Mouse (Mus musculus) MEL (cell line): ENCODE data around the gene Tead1. TPM values are rescaled to one million over a fixed set of nuclear protein-coding genes. Genes with fewer than 3 reads are reported as not detected.

Experiments
- DNase-seq: peaks from one replicate; pipeline ENCODE4 v3.0.0; 2011; ENCODE audit warnings: low read depth, low spot score
- H3K27ac ChIP-seq: 2 replicates; pipeline ENCODE4 v1.5.1; 2012; ENCODE audit warnings: low read depth, mild to moderate bottlenecking, control low read depth, low read length, moderate library complexity; ENCODE audit not compliant: control insufficient read depth
- H3K27me3 ChIP-seq, 2 experiments: fragments of 150-350 bp in 1 of 2; sonication (generic) in 1 of 2; 2 replicates each; pipeline ENCODE4 v1.6.1; 2012; ENCODE audit warnings: low read length in 2 of 2, mild to moderate bottlenecking in 2 of 2, improper control_type of control experiment in 1 of 2, moderate library complexity in 1 of 2; ENCODE audit not compliant: insufficient read depth in 2 of 2, control insufficient read depth in 1 of 2
- H3K36me3 ChIP-seq, 2 experiments: 2 replicates each; pipeline ENCODE4 v1.6.1; 2012 to 2014; ENCODE audit warnings: low read length in 2 of 2, improper control_type of control experiment in 1 of 2, inconsistent platforms in 1 of 2, mild to moderate bottlenecking in 1 of 2; ENCODE audit not compliant: insufficient read depth in 2 of 2, control insufficient read depth in 1 of 2
- H3K4me1 ChIP-seq, 2 experiments: fragments of 150-350 bp in 1 of 2; sonication (generic) in 1 of 2; 2 replicates each; pipeline ENCODE4 v1.6.1; 2012; ENCODE audit warnings: low read length in 2 of 2, improper control_type of control experiment in 1 of 2, mild to moderate bottlenecking in 1 of 2; ENCODE audit not compliant: insufficient read depth in 2 of 2, control insufficient read depth in 1 of 2
- H3K4me3 ChIP-seq, 2 experiments: fragments of 150-350 bp in 1 of 2; sonication (generic) in 1 of 2; 2 replicates each; pipeline ENCODE4 v1.5.1; 2012; ENCODE audit warnings: low read depth in 2 of 2, low read length in 2 of 2, mild to moderate bottlenecking in 2 of 2, moderate library complexity in 2 of 2, control low read depth in 1 of 2, improper control_type of control experiment in 1 of 2; ENCODE audit not compliant: control insufficient read depth in 1 of 2, insufficient read depth in 1 of 2
- H3K79me2 ChIP-seq: 2 replicates; pipeline ENCODE4 v1.6.1; 2012; ENCODE audit warnings: mild to moderate bottlenecking, low read length, moderate library complexity; ENCODE audit not compliant: control insufficient read depth, poor library complexity, insufficient read depth
- H3K9ac ChIP-seq: 2 replicates; pipeline ENCODE4 v1.6.1; 2012; ENCODE audit warnings: low read depth, mild to moderate bottlenecking, control low read depth, low read length, moderate library complexity; ENCODE audit not compliant: control insufficient read depth, poor library complexity, severe bottlenecking
- H3K9me3 ChIP-seq: fragments of 150-350 bp; sonication (generic); replicated peaks from 2 replicates; pipeline ENCODE4 v1.6.1; 2012; ENCODE audit warnings: mild to moderate bottlenecking, low read length, improper control_type of control experiment, moderate library complexity; ENCODE audit not compliant: insufficient read depth
- BHLHE40 ChIP-seq: IDR thresholded peaks from 2 replicates; pipeline ENCODE4 v1.6.1; 2012; ENCODE audit warnings: low read depth, mild to moderate bottlenecking, inconsistent platforms, low read length, improper control_type of control experiment, borderline replicate concordance
- CHD1 ChIP-seq: IDR thresholded peaks from 2 replicates; pipeline ENCODE4 v1.6.1; 2012; ENCODE audit warnings: low read depth, mild to moderate bottlenecking, inconsistent platforms, low read length, improper control_type of control experiment
- E2F4 ChIP-seq: IDR thresholded peaks from 2 replicates; pipeline ENCODE4 v1.6.1; 2011; ENCODE audit warnings: low read depth, low read length, improper control_type of control experiment, borderline replicate concordance
- EP300 ChIP-seq, 2 experiments: IDR thresholded peaks; 2 replicates each; pipeline ENCODE4 v1.6.1; 2011; ENCODE audit warnings: improper control_type of control experiment in 2 of 2, low read length in 2 of 2, low read depth in 1 of 2, mild to moderate bottlenecking in 1 of 2
- GATA1 ChIP-seq: IDR thresholded peaks from 2 replicates; pipeline ENCODE4 v1.6.1; 2011; ENCODE audit warnings: low read depth, low read length, improper control_type of control experiment
- JUND ChIP-seq: IDR thresholded peaks from 2 replicates; pipeline ENCODE4 v1.6.1; 2011; ENCODE audit warnings: low read depth, mild to moderate bottlenecking, improper control_type of control experiment, low read length
- KAT2A ChIP-seq: conservative IDR thresholded peaks from 2 replicates; pipeline ENCODE4 v1.6.1; 2012; ENCODE audit warnings: low read depth, low read length, improper control_type of control experiment, inconsistent platforms
- MAFK ChIP-seq: IDR thresholded peaks from 2 replicates; pipeline ENCODE4 v1.6.1; 2011; ENCODE audit warnings: low read depth, mild to moderate bottlenecking, low read length, improper control_type of control experiment, borderline replicate concordance
- MAX ChIP-seq: IDR thresholded peaks from 2 replicates; pipeline ENCODE4 v1.6.1; 2011; ENCODE audit warnings: low read length, improper control_type of control experiment
- MAZ ChIP-seq: IDR thresholded peaks from 2 replicates; pipeline ENCODE4 v1.6.1; 2012; ENCODE audit warnings: low read depth, mild to moderate bottlenecking, inconsistent platforms, low read length, improper control_type of control experiment
- MEF2A ChIP-seq: IDR thresholded peaks from 2 replicates; pipeline ENCODE4 v1.6.1; 2014; ENCODE audit warnings: low read depth, mild to moderate bottlenecking, inconsistent platforms, low read length, improper control_type of control experiment; ENCODE audit not compliant: poor library complexity, insufficient replicate concordance, severe bottlenecking; ENCODE audit errors: extremely low read depth
- MYB ChIP-seq: IDR thresholded peaks from 2 replicates; pipeline ENCODE4 v1.6.1; 2011; ENCODE audit warnings: mild to moderate bottlenecking, low read depth, low read length, improper control_type of control experiment
- MYC ChIP-seq: IDR thresholded peaks from 2 replicates; pipeline ENCODE4 v1.6.1; 2011; ENCODE audit warnings: low read depth, mild to moderate bottlenecking, low read length, improper control_type of control experiment, moderate library complexity
- NELFE ChIP-seq: IDR thresholded peaks from 2 replicates; pipeline ENCODE4 v1.6.1; 2011; ENCODE audit warnings: low read depth, low read length, improper control_type of control experiment
- NRF1 ChIP-seq: IDR thresholded peaks from 2 replicates; pipeline ENCODE4 v1.6.1; 2014; ENCODE audit warnings: low read depth, mild to moderate bottlenecking, inconsistent platforms, low read length, improper control_type of control experiment, moderate library complexity; ENCODE audit not compliant: poor library complexity, insufficient read depth, severe bottlenecking
- POLR2A ChIP-seq, 2 experiments: IDR thresholded peaks; 2 replicates each; pipeline ENCODE4 v1.6.1; 2011 to 2012; ENCODE audit warnings: low read length in 2 of 2, mild to moderate bottlenecking in 2 of 2, control low read depth in 1 of 2, improper control_type of control experiment in 1 of 2, low read depth in 1 of 2, moderate library complexity in 1 of 2; ENCODE audit not compliant: control insufficient read depth in 1 of 2, insufficient read depth in 1 of 2, poor library complexity in 1 of 2
- POLR2AphosphoS2 ChIP-seq: IDR thresholded peaks from 2 replicates; pipeline ENCODE4 v1.6.1; 2011; ENCODE audit warnings: low read length, improper control_type of control experiment
- POLR2AphosphoS5 ChIP-seq: IDR thresholded peaks from 2 replicates; pipeline ENCODE4 v1.6.1; 2012; ENCODE audit warnings: low read depth, borderline replicate concordance, mild to moderate bottlenecking, inconsistent platforms, low read length, moderate library complexity, mixed read lengths
- RAD21 ChIP-seq: IDR thresholded peaks from 2 replicates; pipeline ENCODE4 v1.6.1; 2011; ENCODE audit warnings: mild to moderate bottlenecking, low read depth, low read length, improper control_type of control experiment
- RCOR1 ChIP-seq: IDR thresholded peaks from 2 replicates; pipeline ENCODE4 v1.6.1; 2012; ENCODE audit warnings: low read depth, mild to moderate bottlenecking, inconsistent platforms, low read length, improper control_type of control experiment
- SIN3A ChIP-seq: IDR thresholded peaks from 2 replicates; pipeline ENCODE4 v1.6.1; 2012; ENCODE audit warnings: low read length, improper control_type of control experiment, inconsistent platforms
- SMC3 ChIP-seq: IDR thresholded peaks from 2 replicates; pipeline ENCODE4 v1.6.1; 2011; ENCODE audit warnings: low read depth, low read length, improper control_type of control experiment
- TAL1 ChIP-seq: IDR thresholded peaks from 2 replicates; pipeline ENCODE4 v1.6.1; 2012; ENCODE audit warnings: mild to moderate bottlenecking, inconsistent platforms, low read length, moderate library complexity, mixed read lengths
- TBP ChIP-seq: IDR thresholded peaks from 2 replicates; pipeline ENCODE4 v1.8.0; 2011; ENCODE audit warnings: low read depth, low read length, improper control_type of control experiment
- TCF12 ChIP-seq: IDR thresholded peaks from 2 replicates; pipeline ENCODE4 v1.6.1; 2014; ENCODE audit warnings: low read depth, mild to moderate bottlenecking, inconsistent platforms, low read length, improper control_type of control experiment, moderate library complexity
- USF1 ChIP-seq: IDR thresholded peaks from 2 replicates; pipeline ENCODE4 v1.6.1; 2014; ENCODE audit warnings: low read depth, mild to moderate bottlenecking, inconsistent platforms, low read length, improper control_type of control experiment, moderate library complexity
- USF2 ChIP-seq, 2 experiments: IDR thresholded peaks; 2 replicates each; pipeline ENCODE4 v1.6.1; 2011 to 2012; ENCODE audit warnings: improper control_type of control experiment in 2 of 2, low read length in 2 of 2, borderline replicate concordance in 1 of 2, inconsistent platforms in 1 of 2, low read depth in 1 of 2, mild to moderate bottlenecking in 1 of 2; ENCODE audit not compliant: insufficient read depth in 1 of 2
- ZMIZ1 ChIP-seq: IDR thresholded peaks from 2 replicates; pipeline ENCODE4 v1.6.1; 2012; ENCODE audit warnings: low read depth, mild to moderate bottlenecking, inconsistent platforms, low read length, improper control_type of control experiment, moderate library complexity
- polyA plus RNA-seq, 2 experiments: library from polyadenylated mRNA; stranded (reverse) in 1 of 2; unstranded in 1 of 2; fragments of >175 nt in 1 of 2; fragments of >200 nt in 1 of 2; gene quantifications; 2 replicates each; pipeline versions ENCODE4 v1.2.1 to v1.2.4; 2012; ENCODE audit warnings: low replicate concordance in 2 of 2, low read depth in 1 of 2; ENCODE audit not compliant: insufficient read length in 2 of 2, insufficient read depth in 1 of 2, missing spikeins in 1 of 2
- total RNA-seq: library from RNA; depleted of rRNA; stranded (reverse); fragments of 300-350 nt; gene quantifications from 2 replicates; pipeline ENCODE4 v1.2.3, GENCODE M21; 2012

The Tead1 gene
- total and polyA plus RNA-seq, 3 experiments: not detected

GRCm38 (mm10) chr7:112810752-112811151, 131.6 kb downstream of the Tead1 start:
- no peak overlapping the region for H3K9ac ChIP-seq
- no peak for DNase-seq
- H3K27me3 ChIP-seq: no peaks in the 10 kb centered on the region
- H3K9me3 ChIP-seq: no peaks in the 10 kb centered on the region
- TF ChIP-seq TCF12: no peak
- TF ChIP-seq EP300 (IDR thresholded peaks at IDR 0.05; ENCODE audit: low read depth in 1 of 2, low read length in 2 of 2): no peak
- no peak for TF ChIP-seq MEF2A
- TF ChIP-seq USF1: no peak
- TF ChIP-seq SMC3: no peak
- TF ChIP-seq SIN3A: no peak
- TF ChIP-seq MAFK: no peak
- TF ChIP-seq POLR2AphosphoS5: no peak
- TF ChIP-seq USF2 (IDR thresholded peaks at IDR 0.05; ENCODE audit: borderline replicate concordance in 1 of 2, insufficient read depth in 1 of 2, low read depth in 1 of 2, low read length in 2 of 2): no peak
- no peak for TF ChIP-seq JUND
- no peak for TF ChIP-seq TBP
- TF ChIP-seq TAL1: no peak
- no peak for TF ChIP-seq KAT2A
- TF ChIP-seq NELFE: no peak
- TF ChIP-seq POLR2A (IDR thresholded peaks at IDR 0.05; ENCODE audit: control insufficient read depth in 1 of 2, insufficient read depth in 1 of 2, low read depth in 1 of 2, low read length in 2 of 2, poor library complexity in 1 of 2): no peak
- TF ChIP-seq BHLHE40: no peak
- TF ChIP-seq GATA1: no peak
- TF ChIP-seq MAX: no peak
- no peak for TF ChIP-seq RCOR1
- no peaks in the 10 kb centered on the region for H3K36me3 ChIP-seq
- no peaks in the 10 kb centered on the region for H3K79me2 ChIP-seq
- no peak overlapping the region for H3K27ac ChIP-seq
- no peaks in the 10 kb centered on the region for H3K4me1 ChIP-seq
- H3K4me3 ChIP-seq: no peak overlapping the region

DNA sequence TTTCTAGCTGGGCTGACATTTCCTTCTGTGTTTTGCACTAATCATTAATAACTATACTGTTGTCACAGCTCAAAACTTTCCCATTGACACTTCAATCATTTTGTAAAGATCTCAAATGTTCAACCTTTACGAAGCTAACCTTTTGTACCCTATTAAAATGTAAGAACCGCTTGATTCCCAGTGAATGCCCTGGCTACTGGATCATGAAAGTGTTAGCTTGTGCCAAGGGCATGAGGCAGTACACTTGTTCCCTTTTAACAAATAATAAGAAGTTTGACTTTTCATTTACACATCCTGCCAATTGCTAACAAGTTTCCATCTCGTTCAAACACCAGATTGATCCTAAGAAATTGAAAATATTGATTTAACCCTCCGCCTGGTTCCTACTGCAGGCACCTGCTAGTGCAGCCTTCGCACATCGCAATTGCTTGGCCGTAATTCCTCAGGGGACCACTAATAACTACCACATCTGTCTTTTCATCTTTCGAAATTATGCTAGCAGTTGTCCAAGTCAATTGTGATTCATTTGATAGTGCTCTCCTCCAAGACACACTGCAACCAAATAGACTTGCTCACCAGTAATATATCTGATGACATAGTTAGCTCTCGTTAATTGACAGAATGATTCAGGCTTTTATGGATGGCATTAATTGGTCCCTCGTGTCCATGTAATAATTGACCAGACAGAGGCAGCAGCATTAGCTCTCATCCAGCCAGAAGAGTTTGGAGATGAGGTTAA, 133.1 kb downstream of the Tead1 start:
- Histone ChIP-seq H3K79me2 (no peaks in the 10 kb centered on the region), H3K27ac (no peak overlapping the region), H3K9me3 (no peaks in the 10 kb centered on the region), H3K4me1 (no peaks in the 10 kb centered on the region), H3K27me3 (no peaks in the 10 kb centered on the region), H3K9ac (no peak overlapping the region), H3K36me3 (no peaks in the 10 kb centered on the region), H3K4me3 (no peak overlapping the region)
- no peak for DNase-seq
- TF ChIP-seq TBP (no peak), RAD21 (no peak), NELFE (no peak), JUND (no peak), CHD1 (no peak), NRF1 (no peak), E2F4 (no peak), MYB (no peak), POLR2AphosphoS5 (no peak), POLR2AphosphoS2 (no peak), MYC (no peak), MEF2A (no peak), EP300 (IDR thresholded peaks at IDR 0.05; ENCODE audit: low read depth in 1 of 2, low read length in 2 of 2) (no peak), MAZ (no peak), SMC3 (no peak), KAT2A (no peak), SIN3A (no peak), ZMIZ1 (no peak), BHLHE40 (no peak)
